Mouse (Mus musculus) lung, postnatal 0 days (tissue): ENCODE results near the gene Gm29133.

Experiments used
- CTCF ChIP-seq: IDR thresholded peaks from 2 replicates; pipeline ENCODE4 v1.5.1; 2016; ENCODE audit warnings: antibody characterized with exemption, mild to moderate bottlenecking
- EP300 ChIP-seq: IDR thresholded peaks from 2 replicates; pipeline ENCODE4 v1.6.1; 2016; ENCODE audit warnings: antibody characterized with exemption, mild to moderate bottlenecking, control low read depth

DNA sequence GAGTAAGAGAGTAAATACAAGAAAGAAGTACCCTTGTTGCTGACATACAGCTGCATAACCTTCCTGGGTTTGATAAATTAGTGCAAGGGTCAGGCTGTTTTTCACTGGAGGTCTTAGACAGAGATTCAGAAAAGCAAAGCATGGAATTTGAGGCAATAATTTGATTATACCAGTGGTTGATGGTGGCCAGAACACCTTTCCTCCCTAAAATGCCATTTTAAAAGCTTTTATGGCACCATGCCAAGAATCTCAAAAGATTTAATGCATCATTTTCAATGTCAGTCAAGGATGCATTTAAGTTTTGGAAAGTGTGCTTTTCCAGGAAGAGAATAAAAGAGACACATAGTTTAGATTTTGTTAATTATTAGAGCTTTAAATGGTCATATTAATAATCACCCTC is 60.0 kb downstream of the Gm29133 start:
- TF ChIP-seq CTCF (no peak), EP300 (no peak)
